Mouse (Mus musculus) G1E (cell line): Measurements from ENCODE around the gene Atp5g3. TPM values are rescaled to one million over a fixed set of nuclear protein-coding genes. Genes with fewer than 3 reads are reported as not detected.

ENCODE experiments used
- ATAC-seq: 2 replicates; pipeline ENCODE4 v1.8.0; 2016; ENCODE audit warnings: mild to moderate bottlenecking; ENCODE audit not compliant: insufficient number of reproducible peaks, poor library complexity, low FRiP score, severe bottlenecking; ENCODE audit errors: extremely low read depth
- DNase-seq: peaks from one replicate; pipeline ENCODE4 v3.0.0; 2012; ENCODE audit warnings: low spot score
- H3K27me3 ChIP-seq: 2 replicates; pipeline ENCODE4 v1.6.1; 2012; ENCODE audit warnings: mild to moderate bottlenecking, low read length, inconsistent platforms; ENCODE audit not compliant: insufficient read depth
- H3K36me3 ChIP-seq: replicated peaks from 2 replicates; pipeline ENCODE3; 2012; ENCODE audit warnings: mild to moderate bottlenecking, inconsistent platforms
- H3K4me1 ChIP-seq: 2 replicates; pipeline ENCODE4 v1.6.1; 2012; ENCODE audit warnings: low read depth, low read length, inconsistent platforms, mixed read lengths; ENCODE audit not compliant: insufficient read depth
- H3K4me3 ChIP-seq: 2 replicates; pipeline ENCODE4 v1.5.1; 2012; ENCODE audit warnings: low read depth, mild to moderate bottlenecking, inconsistent platforms, low read length, moderate library complexity, mixed read lengths
- H3K9me3 ChIP-seq: replicated peaks from 2 replicates; pipeline ENCODE4 v1.6.1; 2012; ENCODE audit warnings: inconsistent platforms
- CTCF ChIP-seq: IDR thresholded peaks from 2 replicates; pipeline ENCODE4 v1.5.1; 2012; ENCODE audit warnings: low read depth, low read length, inconsistent platforms, mixed read lengths
- GATA1 ChIP-seq: IDR thresholded peaks from 2 replicates; pipeline ENCODE4 v1.6.1; 2012; ENCODE audit warnings: borderline replicate concordance, low read length, inconsistent platforms, mixed read lengths
- GATA2 ChIP-seq: IDR thresholded peaks from 2 replicates; pipeline ENCODE4 v1.6.1; 2012; ENCODE audit warnings: low read depth, low read length, inconsistent platforms, borderline replicate concordance
- POLR2AphosphoS5 ChIP-seq: IDR thresholded peaks from 2 replicates; pipeline ENCODE4 v1.6.1; 2012; ENCODE audit warnings: low read depth, low read length, inconsistent platforms; ENCODE audit not compliant: insufficient replicate concordance
- TAL1 ChIP-seq: conservative IDR thresholded peaks from 2 replicates; pipeline ENCODE4 v1.6.1; 2012; ENCODE audit warnings: low read depth, low read length, inconsistent platforms, mixed read lengths
- polyA plus RNA-seq: library from polyadenylated mRNA; stranded (reverse); fragments of >175 nt; gene quantifications from 2 replicates; pipeline ENCODE4 v1.2.3, GENCODE M21; 2012
- total RNA-seq, 2 experiments: library from RNA; stranded (forward) in 1 of 2; stranded (reverse) in 1 of 2; fragments of 200-1000 nt in 1 of 2; fragments of >200 nt in 1 of 2; fragmentation: Nextera tagmentation in 1 of 2; gene quantifications; 2 replicates each; pipeline ENCODE4 v1.2.3; 2014 to 2017

Atp5g3 gene
- total and polyA plus RNA-seq, 3 experiments: 112 to 992 (median 195) TPM

DNA sequence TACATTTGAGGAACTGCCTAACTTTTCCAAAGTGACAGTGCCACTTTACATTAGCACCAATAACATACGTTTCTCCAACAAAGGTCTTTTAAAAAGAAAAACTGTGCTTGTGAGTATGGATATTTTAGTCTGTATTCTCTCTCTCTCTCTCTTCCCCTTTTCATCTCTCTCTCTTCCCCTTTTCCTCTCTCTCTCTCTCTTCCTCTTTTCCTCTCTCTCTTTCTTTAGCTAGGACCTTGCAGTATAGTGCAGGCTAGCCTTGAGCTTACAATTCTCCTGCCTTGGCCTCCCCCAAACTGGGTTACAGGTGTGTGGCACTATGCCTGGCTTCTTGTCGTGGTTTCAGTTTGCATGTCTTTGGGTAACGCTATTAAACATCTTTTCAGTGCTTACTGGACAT, 31.7 kb upstream of the Atp5g3 start:
- H3K9me3 ChIP-seq: no peaks in the 10 kb centered on the region
- TF ChIP-seq POLR2AphosphoS5 (no peak), CTCF (no peak), TAL1 (no peak), GATA1 (no peak), GATA2 (no peak)
- H3K36me3 ChIP-seq: no peaks in the 10 kb centered on the region
- peaks cover 4% of the 10 kb centered on the region for H3K27me3 ChIP-seq
- no peak overlapping the region for H3K4me3 ChIP-seq
- DNase-seq (no peak), ATAC-seq (no peak)
- H3K4me1 ChIP-seq: peaks cover 3% of the 10 kb centered on the region; the same call in 1 of the 2 replicates

GRCm38 (mm10) chr2:73941281-73941680, 30.2 kb upstream of the Atp5g3 start:
- Histone ChIP-seq H3K36me3 (no peaks in the 10 kb centered on the region), H3K4me1 (peaks cover 3% of the 10 kb centered on the region; the same call in 1 of the 2 replicates), H3K9me3 (no peaks in the 10 kb centered on the region), H3K27me3 (peaks cover 3% of the 10 kb centered on the region), H3K4me3 (no peak overlapping the region)
- no peak for DNase-seq
- ATAC-seq: no peak
- TF ChIP-seq TAL1: no peak
- no peak for TF ChIP-seq GATA2

GRCm38 (mm10) chr2:73940471-73940870, 29.3 kb upstream of the Atp5g3 start:
- ATAC-seq: no peak
- Histone ChIP-seq H3K36me3 (no peaks in the 10 kb centered on the region), H3K4me1 (peaks cover 3% of the 10 kb centered on the region; the same call in 1 of the 2 replicates)

DNA sequence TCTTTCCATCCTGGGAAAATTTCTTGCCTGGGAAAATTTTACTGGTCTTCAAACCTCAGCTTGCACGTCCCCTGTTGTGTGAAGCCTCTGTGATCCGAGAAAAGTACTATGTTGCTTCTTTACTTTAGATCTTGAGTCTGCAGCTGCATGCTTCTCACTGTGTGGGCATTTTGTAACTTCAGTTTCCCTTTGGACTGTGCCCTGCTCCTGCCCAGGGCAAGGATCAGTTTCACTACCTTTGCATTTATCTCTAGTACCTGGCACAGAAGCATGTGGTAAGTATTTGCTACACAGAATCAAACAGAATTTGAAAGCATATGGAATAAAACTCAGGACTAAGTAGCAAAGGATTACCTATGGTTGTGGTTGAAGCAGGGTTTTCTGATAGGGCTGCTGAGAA, 27.8 kb upstream of the Atp5g3 start:
- Histone ChIP-seq H3K4me3 (no peak overlapping the region), H3K36me3 (no peaks in the 10 kb centered on the region), H3K27me3 (no peaks in the 10 kb centered on the region; the same call in 1 of the 2 replicates), H3K9me3 (no peaks in the 10 kb centered on the region), H3K4me1 (peaks cover 3% of the 10 kb centered on the region; the same call in 1 of the 2 replicates)
- TF ChIP-seq POLR2AphosphoS5 (no peak), CTCF (no peak)
- ATAC-seq: no peak
- DNase-seq: no peak

More at GRCm38 (mm10) chr2:73940471-73940870, 29.3 kb upstream of the Atp5g3 start:
- Histone ChIP-seq H3K27me3 (no peaks in the 10 kb centered on the region; the same call in 1 of the 2 replicates), H3K4me3 (no peak overlapping the region), H3K9me3 (no peaks in the 10 kb centered on the region)
- TF ChIP-seq GATA2 (no peak), CTCF (no peak), POLR2AphosphoS5 (no peak), TAL1 (no peak), GATA1 (no peak)
- DNase-seq: no peak

- no peaks in the 10 kb centered on the region for H3K9me3 ChIP-seq
- H3K4me3 ChIP-seq: no peak overlapping the region
- H3K36me3 ChIP-seq: no peaks in the 10 kb centered on the region
- TF ChIP-seq POLR2AphosphoS5 (no peak), TAL1 (no peak), GATA2 (no peak), CTCF (no peak), GATA1 (no peak)
- DNase-seq (no peak), ATAC-seq (no peak)
- peaks cover 18% of the 10 kb centered on the region for H3K27me3 ChIP-seq
- H3K4me1 ChIP-seq: no peaks in the 10 kb centered on the region
Measured at GRCm38 (mm10) chr2:73932676-73933313, 21.7 kb upstream of the Atp5g3 start.

DNA sequence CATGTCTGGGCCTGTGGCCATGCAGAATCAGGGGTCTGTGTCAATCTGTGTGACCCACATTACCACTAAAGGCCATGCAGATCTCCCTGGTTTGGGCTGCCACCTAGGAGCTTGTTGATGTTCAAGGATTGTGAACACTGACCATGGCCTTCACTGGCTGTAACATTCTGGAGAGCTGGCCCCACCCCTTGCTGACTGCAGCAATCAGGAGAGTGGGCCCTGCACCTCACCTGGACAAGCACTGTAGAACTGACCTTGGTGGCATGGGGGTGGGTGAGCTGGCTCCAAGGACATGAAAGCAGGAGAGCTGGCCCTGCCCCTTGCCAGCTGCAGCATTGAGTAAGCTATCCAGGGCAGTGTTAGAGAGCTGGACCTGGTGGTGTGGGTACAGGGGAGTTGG, 16.6 kb upstream of the Atp5g3 start:
- H3K36me3 ChIP-seq: no peaks in the 10 kb centered on the region
- no peak overlapping the region for H3K4me3 ChIP-seq
- H3K9me3 ChIP-seq: no peaks in the 10 kb centered on the region
- no peak for TF ChIP-seq GATA1
- TF ChIP-seq GATA2: no peak
- no peak for TF ChIP-seq POLR2AphosphoS5
- TF ChIP-seq TAL1: no peak
- no peak for TF ChIP-seq CTCF
- peaks cover 3% of the 10 kb centered on the region for H3K4me1 ChIP-seq
- ATAC-seq (no peak), DNase-seq (no peak)
- peaks cover 28% of the 10 kb centered on the region for H3K27me3 ChIP-seq

DNA sequence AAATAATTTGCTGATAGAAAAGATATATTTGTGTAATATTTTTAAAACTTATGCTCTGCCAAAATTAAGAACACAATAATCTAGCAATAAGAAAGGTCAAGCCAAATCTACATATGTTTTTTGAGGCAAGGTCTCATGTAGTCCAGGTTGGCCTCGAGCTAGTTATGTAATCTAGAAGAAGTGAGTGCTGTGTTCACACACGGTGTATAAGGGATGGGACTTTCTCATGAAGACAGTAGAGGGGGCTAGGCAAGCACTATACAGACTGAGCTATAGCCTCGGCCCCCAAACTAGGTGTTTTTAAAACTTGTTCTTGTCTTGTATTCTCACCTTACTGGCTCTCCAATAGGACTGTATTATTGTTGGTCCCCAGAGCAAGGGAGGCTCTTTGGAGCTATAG, 14.4 kb upstream of the Atp5g3 start:
- Histone ChIP-seq H3K27me3 (peaks cover 19% of the 10 kb centered on the region), H3K9me3 (no peaks in the 10 kb centered on the region), H3K4me1 (peaks cover 3% of the 10 kb centered on the region), H3K36me3 (no peaks in the 10 kb centered on the region), H3K4me3 (no peak overlapping the region)
- ATAC-seq: no peak
- no peak for TF ChIP-seq POLR2AphosphoS5
- TF ChIP-seq GATA2: no peak
- TF ChIP-seq TAL1: no peak
- no peak for TF ChIP-seq GATA1
- TF ChIP-seq CTCF: no peak
- DNase-seq: no peak
